Mouse (Mus musculus): Measurements from ENCODE around the gene Irf2.

DNA sequence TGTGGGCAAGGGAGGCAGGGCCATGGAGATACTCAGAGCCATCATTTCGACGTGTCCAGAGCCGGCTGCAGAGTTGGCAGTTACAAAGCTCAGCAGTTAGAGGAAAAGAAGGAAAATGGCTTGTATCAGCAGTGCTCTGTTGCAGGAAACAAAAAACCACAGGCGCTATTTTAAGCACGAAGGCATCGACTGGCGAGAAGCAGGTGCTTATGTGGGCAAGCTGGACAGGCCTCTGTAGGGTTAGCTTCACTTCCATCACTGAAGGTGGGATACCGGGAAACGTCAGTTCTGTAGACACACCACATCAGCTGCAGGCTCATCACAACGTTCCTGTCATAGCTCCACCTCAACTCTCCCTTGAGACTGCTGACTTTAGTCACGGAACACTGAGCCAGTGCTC, 112.8 kb downstream of the Irf2 start:
- TF ChIP-seq POLR2A (IDR thresholded peaks at IDR 0.05; ENCODE audit: borderline replicate concordance, extremely low read depth, insufficient read depth, insufficient read length, poor library complexity, severe bottlenecking), result no peak
- TF ChIP-seq CTCF (IDR thresholded peaks at IDR 0.05; ENCODE audit: borderline replicate concordance, extremely low read depth, insufficient read depth, insufficient read length), result no peak

Data from brain, embryonic 14.5 days (tissue).